Mouse (Mus musculus): ENCODE data around the gene Emid1.

DNA sequence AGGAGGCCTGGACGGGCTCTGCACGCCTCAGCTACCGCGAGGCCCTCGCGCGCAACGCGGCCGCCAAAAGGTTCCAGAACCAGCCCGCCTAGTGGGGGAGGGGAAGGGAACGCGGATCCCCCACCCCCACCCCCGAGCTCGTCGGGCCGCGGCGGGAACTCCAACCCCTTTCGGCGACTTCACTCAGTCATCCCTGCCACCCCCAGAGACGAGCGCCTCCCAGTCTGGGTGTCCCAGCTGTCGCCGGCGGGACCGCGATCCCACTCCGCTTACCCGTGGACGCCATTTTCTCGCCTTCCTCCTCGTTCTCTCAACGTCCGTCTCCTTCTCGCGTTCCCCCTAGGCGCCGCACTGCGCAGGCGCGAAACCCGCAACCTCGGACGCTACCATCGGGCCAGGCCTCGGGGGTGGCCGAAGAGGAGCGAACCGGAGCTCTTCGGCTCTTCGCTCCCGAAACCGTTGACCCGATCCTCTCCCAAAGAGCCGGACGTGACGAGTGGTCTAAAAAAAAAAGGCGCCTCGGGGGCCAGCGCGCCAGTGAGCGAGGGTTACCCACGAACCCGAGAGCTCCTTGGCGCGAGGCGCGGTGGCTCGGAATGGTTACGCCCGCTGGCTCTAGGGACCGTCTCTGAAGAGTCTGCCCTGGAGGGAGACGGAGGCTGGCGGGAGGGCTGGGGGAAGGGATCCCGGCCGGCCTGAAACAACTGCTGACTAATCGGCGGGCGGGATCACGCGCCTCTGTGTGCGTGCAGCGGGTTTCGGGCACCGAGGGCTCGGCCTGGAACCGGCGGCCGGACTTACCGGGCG, 53.1 kb downstream of the Emid1 start, which contains the start of the genes Rhbdd3 and Ewsr1:
- TF ChIP-seq CTCF (IDR thresholded peaks at IDR 0.05; ENCODE audit: low read depth) (no peak), EP300 (IDR thresholded peaks at IDR 0.05; ENCODE audit: low read depth) (peak; percentile 51; the same call in 1 of the 2 replicates)
